Mouse (Mus musculus): ENCODE results near the gene Pogk.

- no peak for TF ChIP-seq TAL1 (conservative IDR thresholded peaks at IDR 0.05; ENCODE audit: low read depth, low read length)
- TF ChIP-seq CTCF (IDR thresholded peaks at IDR 0.05; ENCODE audit: low read depth, low read length) = no peak
Measured at GRCm38 (mm10) chr1:166346906-166347305, 62.8 kb downstream of the Pogk start.

Data from G1E (cell line).